Mouse (Mus musculus) layer of hippocampus, postnatal 10 days (tissue): Measurements from ENCODE around the gene Alkal2. TPM values are rescaled to one million over a fixed set of nuclear protein-coding genes. Genes with fewer than 3 reads are reported as not detected.

ENCODE experiments used
- DNase-seq, 2 experiments: peaks; one replicate each; pipeline ENCODE4 v3.0.0; 2021; ENCODE audit warnings: low spot score in 2 of 2
- total RNA-seq, 2 experiments: library from RNA; stranded (reverse); gene quantifications; 2 replicates each; pipeline ENCODE4 v1.2.3; 2021

The Alkal2 gene
- total RNA-seq, 2 experiments from 2014 or later, result 3.5 to 5.2 TPM

DNA sequence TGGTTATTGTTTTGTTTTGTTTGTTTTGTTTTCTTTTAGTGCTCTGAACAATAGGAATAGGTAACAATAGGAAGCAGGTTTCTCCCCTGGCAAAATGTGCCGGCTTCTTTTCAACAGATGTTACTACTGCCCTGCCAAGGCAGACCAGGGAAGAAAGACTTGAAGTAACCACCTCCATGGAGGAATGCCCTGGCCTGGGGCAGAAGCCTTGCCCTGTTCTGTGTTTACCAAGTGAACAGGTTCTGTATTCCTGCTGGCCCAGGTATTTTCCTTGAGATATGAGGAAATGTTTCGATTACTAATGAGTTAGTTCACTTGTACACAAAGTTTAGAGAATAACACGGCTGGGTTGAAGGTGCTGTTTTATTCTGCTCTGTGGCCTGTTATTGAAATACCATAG, 28.7 kb downstream of the Alkal2 start:
- no peak for DNase-seq

DNA sequence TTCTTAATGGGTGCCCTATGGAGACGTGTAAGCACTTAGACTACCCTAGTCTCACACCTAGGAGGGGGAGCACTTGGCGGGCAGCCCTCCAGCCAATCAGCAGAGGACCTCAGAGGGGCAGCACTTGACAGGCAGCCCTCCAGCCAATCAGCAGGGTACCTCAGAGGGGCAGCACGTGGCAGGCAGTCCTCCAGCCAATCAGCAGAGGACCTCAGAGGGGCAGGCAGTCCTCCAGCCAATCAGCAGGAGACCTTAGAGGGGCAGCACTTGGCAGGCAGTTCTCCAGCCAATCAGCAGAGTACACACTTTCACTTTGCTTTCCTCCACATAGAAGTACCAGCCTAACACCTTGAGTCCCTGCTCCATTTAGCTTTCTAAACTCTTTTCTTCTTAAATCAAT, 38.3 kb downstream of the Alkal2 start:
- DNase-seq, result no peak

DNA sequence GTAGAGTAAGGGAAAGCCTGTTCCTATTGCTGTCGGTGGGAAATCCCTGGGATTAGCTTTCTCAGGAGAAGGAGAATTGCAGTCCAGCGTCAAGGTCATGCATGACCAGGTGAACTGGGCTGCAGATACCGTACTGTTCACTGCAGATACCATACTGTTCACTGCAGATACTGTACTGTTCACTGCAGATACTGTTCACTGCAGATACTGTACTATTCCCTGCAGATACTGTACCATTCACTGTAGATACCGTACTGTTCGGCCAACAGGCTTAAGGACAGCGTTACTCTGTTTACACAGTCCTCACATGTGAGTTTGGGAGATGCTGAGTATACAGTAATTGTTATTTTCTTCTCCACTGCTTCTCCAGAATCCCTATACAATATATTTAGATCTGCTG, 44.1 kb downstream of the Alkal2 start:
- DNase-seq, result no peak

DNA sequence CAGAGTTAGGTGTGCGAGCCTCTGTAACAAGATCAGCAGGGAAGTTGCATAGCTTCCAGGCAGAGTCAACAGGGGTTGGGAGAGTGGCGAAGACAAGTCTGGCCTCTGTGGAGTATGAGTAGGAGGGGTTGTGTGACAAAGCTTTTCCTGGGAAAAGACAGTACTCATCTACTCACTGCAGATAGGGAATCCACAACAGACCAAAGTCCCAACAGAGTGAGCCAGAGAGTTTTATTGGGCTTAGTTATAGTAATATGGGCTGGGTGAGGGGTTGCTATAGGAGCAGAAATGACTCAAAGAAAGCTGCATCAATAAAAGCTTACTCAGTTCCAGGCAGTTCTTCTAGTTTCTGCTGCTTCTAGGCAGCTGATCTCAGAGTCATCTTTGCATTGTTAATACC, 49.2 kb downstream of the Alkal2 start:
- no peak for DNase-seq

DNA sequence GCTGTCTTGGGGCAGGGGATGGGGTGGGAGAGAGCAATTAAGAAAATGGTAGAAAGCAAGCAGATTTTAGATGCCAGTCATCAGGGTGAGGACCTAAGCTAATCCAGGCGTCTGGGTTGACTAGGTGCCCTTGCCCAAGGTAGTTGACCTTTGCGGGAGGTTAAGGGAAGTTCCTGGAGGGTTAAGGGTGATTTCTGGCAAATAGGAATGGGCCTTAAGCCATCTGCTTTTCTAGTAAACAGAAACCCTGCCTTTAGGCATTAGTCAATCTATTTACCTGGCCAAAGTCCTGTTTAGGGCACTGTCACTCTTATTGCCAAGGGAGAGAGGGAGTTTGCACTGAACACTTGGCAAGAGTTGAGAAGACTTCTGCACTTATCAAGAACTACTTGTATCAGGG, 52.8 kb downstream of the Alkal2 start:
- no peak for DNase-seq

Other genes with a start within 250 kb of the Alkal2 start
- gene Acp1, start 27.3 kb downstream of the Alkal2 start, total RNA-seq, result 10 to 100 TPM; 52.2 to 58.4 TPM
- 10 to 100 TPM; 21.5 to 22.2 TPM for gene Sh3yl1, start 27.3 kb downstream of the Alkal2 start, total RNA-seq
- gene Fam110c, start 189.5 kb downstream of the Alkal2 start, total RNA-seq, result not detected